Mouse (Mus musculus) macrophage (primary cell): Measurements from ENCODE around the gene Bmp15. TPM values are rescaled to one million over a fixed set of nuclear protein-coding genes. Genes with fewer than 3 reads are reported as not detected.

Experiments
- H3K27ac ChIP-seq: fragments of 350-480 bp; formaldehyde crosslinking; 2 replicates; pipeline ENCODE4 v1.9.0; 2021
- H3K36me3 ChIP-seq: fragments of 350-480 bp; formaldehyde crosslinking; 2 replicates; pipeline ENCODE4 v1.9.0; 2021; ENCODE audit errors: inconsistent target
- H3K4me3 ChIP-seq: fragments of 350-480 bp; formaldehyde crosslinking; 2 replicates; pipeline ENCODE4 v1.9.0; 2021; ENCODE audit errors: inconsistent target
- H3K79me2 ChIP-seq: fragments of 350-480 bp; formaldehyde crosslinking; 2 replicates; pipeline ENCODE4 v1.9.0; 2021; ENCODE audit errors: inconsistent target
- WGBS: methylation state at CpG from one replicate; pipeline ENCODE4 v1.1.7; 2026; ENCODE audit warnings: inconsistent platforms; ENCODE audit not compliant: missing documents; 5-methylcytosine and 5-hydroxymethylcytosine counted together
- polyA plus RNA-seq: library from polyadenylated mRNA; stranded (reverse); fragments of 250-400 nt; gene quantifications from 3 replicates; pipeline ENCODE4 v1.2.4, GENCODE M21; 2018; ENCODE audit warnings: inconsistent platforms
- total RNA-seq, 78 experiments: library from RNA; depleted of rRNA; stranded (reverse); fragments of 250-400 nt; gene quantifications; 1 replicate in 9 of 78; 2 replicates in 24 of 78; 3 replicates in 43 of 78; 4 replicates in 2 of 78; pipeline ENCODE4 v1.2.4; 2018; ENCODE audit warnings: inconsistent platforms in 56 of 78

The Bmp15 gene
- total RNA-seq (2018; cell fraction: chromatin; rRNA removed) = not detected
- total RNA-seq (2018; cell fraction: cytosol; rRNA removed) = not detected
- total RNA-seq (2018; cell fraction: nucleus; rRNA removed) = not detected
- polyA plus RNA-seq = not detected in 3 replicates

DNA sequence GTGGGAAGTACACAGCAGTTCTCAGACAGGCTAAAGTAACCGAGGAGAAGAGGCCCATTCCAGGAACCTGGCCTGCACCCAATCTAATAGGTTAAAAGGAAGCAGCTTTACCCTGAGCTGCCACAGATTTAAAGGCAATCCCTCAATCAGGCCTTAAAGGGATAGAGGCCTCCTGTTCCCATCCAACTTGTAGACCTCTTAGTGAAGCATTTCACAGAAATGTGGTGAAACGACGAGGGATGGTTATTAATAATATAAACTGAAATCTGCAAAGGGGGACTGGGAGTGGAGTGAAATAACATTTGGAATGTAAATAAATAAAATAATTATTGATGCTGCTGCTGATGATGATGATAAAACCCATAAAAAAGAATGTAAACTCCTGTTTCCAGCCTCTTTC, at the start of gene Bmp15:
Bmp15 (minus strand) TSS at position 101 of the 400 bp plus-strand sequence.
- WGBS = 65% methylated on average over 3 of the region's 3 CpGs
- Histone ChIP-seq H3K79me2 (no peaks in the 10 kb centered on the region), H3K36me3 (no peaks in the 10 kb centered on the region), H3K4me3 (no peak within 1 kb of the TSS), H3K27ac (no peak within 1 kb of the TSS)

DNA sequence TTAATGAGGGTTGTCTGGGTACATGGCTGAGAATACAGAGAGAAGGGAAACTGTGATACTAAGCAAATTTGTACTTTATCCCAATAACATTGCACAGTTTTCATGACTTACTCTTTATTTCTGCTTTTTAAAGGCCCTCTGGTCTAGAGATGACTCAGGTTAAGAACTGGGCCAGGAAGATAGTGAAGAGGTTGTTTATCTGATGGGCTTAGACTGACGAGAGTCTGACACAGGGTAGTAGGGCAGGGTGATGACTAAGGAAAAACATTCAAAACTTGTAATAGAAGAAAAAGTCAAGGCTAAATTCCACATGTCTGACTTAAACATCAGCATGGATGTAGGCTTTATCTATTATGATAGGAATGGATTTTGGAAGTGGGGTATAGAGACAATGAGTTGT, 48.3 kb upstream of the Bmp15 start:
- H3K36me3 ChIP-seq = no peaks in the 10 kb centered on the region
- no peaks in the 10 kb centered on the region for H3K79me2 ChIP-seq
- no peak overlapping the region for H3K4me3 ChIP-seq
- 60% methylated on average over 1 of the region's 1 CpGs for WGBS
- no peak overlapping the region for H3K27ac ChIP-seq

DNA sequence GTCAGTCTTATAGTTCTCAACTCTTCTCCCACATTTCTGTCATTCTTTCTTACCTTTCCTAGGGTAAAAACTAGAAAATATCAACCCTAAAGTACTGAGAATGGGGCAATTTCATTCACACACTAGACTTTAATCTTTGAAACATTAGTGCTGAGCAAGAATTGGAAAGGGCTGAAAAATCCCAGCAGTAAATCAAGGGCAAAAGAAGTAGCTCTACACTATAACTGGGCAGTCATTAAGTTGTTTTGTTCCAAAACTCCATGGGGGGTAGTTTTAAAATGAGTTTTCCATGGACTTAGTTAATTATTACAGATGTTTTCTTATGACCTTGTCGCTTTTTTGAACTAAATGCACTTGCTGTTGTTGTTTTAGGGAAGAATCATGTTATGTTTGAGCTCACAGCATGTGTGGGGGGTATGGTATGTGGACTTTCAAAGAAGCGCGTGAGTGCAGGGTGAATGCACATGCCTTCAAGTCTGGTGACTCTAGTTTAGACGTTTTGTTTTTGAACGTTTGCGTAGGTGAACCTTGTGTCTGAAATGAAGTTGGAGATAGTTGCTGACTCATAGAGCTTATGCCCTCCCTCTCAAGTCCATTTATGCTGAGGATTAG, 37.1 kb upstream of the Bmp15 start:
- Histone ChIP-seq H3K4me3 (no peak overlapping the region), H3K79me2 (no peaks in the 10 kb centered on the region), H3K27ac (no peak overlapping the region), H3K36me3 (no peaks in the 10 kb centered on the region)
- 90% methylated on average over 6 of the region's 6 CpGs for WGBS

DNA sequence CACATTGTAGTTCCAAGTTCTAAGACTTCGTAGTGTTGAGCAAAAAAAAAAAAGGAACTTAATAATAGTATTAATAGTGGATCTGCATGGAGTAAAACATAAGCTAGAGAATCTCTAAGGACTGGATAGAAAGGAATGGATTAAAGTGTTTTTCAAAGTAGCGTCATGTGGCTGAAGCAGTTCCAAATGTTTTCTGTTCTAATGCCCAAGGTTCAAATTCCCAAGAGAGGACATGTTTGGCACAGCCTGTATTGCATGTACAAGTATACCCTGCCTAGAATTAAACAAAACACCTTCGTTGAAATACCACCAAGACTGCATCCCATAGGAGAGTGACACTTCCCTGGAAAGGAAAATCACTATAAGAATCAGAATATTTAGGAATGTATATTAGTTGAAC, 36.4 kb upstream of the Bmp15 start:
- Histone ChIP-seq H3K4me3 (no peak overlapping the region), H3K27ac (no peak overlapping the region), H3K79me2 (no peaks in the 10 kb centered on the region), H3K36me3 (no peaks in the 10 kb centered on the region)
- WGBS = 78% methylated on average over 3 of the region's 3 CpGs

DNA sequence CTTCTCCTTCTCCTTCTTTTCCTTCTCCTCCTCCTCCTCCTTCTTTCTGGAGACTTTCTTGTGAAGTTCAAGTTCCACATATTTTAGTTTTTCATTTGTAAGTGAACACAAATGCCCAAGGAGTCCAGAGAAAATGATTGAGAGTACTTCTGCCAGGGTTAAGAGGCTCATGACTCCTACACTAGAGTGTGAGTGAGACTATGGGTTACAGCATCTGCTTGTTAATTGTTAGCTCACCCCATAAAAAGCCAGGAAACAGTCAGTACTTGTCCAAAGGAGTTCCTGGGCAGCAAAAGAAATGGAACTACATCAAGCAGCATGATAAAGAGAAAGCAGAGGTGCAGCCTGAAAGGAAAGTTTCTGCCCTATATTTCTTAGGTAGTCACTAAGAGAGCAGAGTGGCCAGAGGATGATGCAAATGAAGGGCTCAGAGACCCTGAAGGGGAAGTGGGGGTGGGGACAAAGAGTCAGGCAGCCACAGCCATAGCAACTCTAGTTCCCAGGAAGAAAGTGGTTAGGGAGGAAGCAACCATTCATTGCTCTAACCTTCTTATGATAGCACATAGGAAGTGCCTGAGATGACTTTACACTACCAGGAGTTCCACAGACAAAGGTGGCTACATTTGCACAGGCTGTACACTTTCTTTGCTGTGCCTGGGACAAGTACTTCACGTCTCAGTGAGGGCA, 24.9 kb upstream of the Bmp15 start:
- WGBS = 20% methylated on average over 1 of the region's 1 CpGs
- no peaks in the 10 kb centered on the region for H3K79me2 ChIP-seq
- H3K27ac ChIP-seq = no peak overlapping the region
- H3K36me3 ChIP-seq = no peaks in the 10 kb centered on the region
- H3K4me3 ChIP-seq = no peak overlapping the region

DNA sequence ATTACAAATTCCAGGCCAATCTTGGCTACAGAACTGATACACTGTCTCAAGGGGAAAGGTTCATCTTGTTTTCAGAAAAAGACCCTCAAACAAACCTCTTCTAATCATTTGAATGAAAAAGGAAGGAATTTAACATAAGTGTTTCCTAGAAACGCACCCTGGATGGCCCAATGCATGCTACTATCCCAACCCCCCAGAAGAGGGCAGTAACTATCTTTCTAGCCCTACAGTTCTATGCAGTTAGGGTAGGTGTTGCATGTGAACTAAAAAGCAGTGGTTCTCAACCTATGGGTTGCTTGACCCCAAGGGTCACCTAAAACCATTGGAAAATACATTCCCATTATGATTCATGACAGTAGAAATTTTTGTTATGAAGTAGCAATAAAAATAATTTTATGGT, 3.5 kb upstream of the Bmp15 start:
- H3K79me2 ChIP-seq = no peaks in the 10 kb centered on the region

DNA sequence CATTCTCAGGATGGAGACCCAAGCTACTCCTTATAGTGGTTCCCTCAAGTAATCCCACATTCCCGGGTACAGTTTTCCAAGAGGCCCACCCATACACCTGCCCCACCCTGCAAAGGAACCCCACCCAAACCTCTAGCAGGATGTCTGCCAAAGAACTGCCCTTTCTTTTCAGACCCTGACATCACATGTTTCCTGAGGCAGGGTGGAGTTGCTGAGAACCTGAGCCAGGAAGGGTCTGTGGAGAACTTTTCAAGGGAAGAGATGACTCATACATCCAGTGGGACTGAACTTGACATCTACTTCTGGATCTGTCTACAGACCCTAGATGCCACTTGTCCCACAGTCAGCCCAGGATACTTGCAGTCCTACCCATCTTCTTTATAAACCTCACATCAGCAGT, 2.8 kb downstream of the Bmp15 start:
- H3K79me2 ChIP-seq = no peaks in the 10 kb centered on the region
- WGBS = 69% methylated on average over 1 of the region's 1 CpGs
- H3K27ac ChIP-seq = no peak overlapping the region
- no peak overlapping the region for H3K4me3 ChIP-seq
- no peaks in the 10 kb centered on the region for H3K36me3 ChIP-seq

More for the DNA sequence above, 3.5 kb upstream of the Bmp15 start:
- H3K4me3 ChIP-seq = no peak overlapping the region
- WGBS = 42% methylated on average over 1 of the region's 1 CpGs
- no peak overlapping the region for H3K27ac ChIP-seq
- no peaks in the 10 kb centered on the region for H3K36me3 ChIP-seq

Other genes with a start within 250 kb of the Bmp15 start
- not detected in 3 replicates for gene AU022751, start 237.3 kb downstream of the Bmp15 start, polyA plus RNA-seq
- not detected in 3 replicates for gene Nudt10, start 147.7 kb downstream of the Bmp15 start, polyA plus RNA-seq
- 0.03 to 0.06 TPM in 2 of 3 replicates, not detected in the other for gene Shroom4, start 79.1 kb upstream of the Bmp15 start, polyA plus RNA-seq